Mouse (Mus musculus) liver, adult (tissue): ENCODE results near the gene Tnfrsf4.

ENCODE experiments used
- GATA4 ChIP-seq: IDR thresholded peaks from 2 replicates; pipeline ENCODE4 v1.6.1; 2014; ENCODE audit warnings: mild to moderate bottlenecking, low read length; ENCODE audit not compliant: insufficient replicate concordance

The Tnfrsf4 gene

GRCm38 (mm10) chr4:156014436-156014835 is 793 bp downstream of the Tnfrsf4 start:
- no peak for TF ChIP-seq GATA4

- TF ChIP-seq GATA4: no peak
Measured at GRCm38 (mm10) chr4:156019771-156020170, 6.1 kb downstream of the Tnfrsf4 start.

DNA sequence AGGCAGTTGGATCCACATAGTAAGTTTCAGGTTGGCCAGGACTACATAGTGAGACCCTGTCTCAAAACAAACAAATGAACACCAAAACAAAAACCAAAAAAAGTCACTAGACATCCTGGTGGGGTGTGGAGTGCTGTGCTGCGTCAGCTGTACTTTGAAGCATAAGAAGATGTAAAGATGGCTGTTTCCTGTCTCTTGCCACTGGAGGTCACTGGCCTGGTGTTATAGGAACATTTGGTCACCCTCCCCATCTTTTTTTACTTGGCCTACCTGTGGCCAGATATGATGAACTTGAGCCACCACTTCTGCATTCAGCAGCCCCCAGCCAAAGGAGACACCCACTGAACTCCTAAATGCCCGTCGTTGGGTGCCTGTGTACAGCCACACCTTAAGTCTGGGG is 7.7 kb downstream of the Tnfrsf4 start:
- TF ChIP-seq GATA4: no peak

GRCm38 (mm10) chr4:156021942-156022419 is 8.3 kb downstream of the Tnfrsf4 start:
- TF ChIP-seq GATA4: no peak

- no peak for TF ChIP-seq GATA4
Measured at GRCm38 (mm10) chr4:156023520-156023919, 9.9 kb downstream of the Tnfrsf4 start.

DNA sequence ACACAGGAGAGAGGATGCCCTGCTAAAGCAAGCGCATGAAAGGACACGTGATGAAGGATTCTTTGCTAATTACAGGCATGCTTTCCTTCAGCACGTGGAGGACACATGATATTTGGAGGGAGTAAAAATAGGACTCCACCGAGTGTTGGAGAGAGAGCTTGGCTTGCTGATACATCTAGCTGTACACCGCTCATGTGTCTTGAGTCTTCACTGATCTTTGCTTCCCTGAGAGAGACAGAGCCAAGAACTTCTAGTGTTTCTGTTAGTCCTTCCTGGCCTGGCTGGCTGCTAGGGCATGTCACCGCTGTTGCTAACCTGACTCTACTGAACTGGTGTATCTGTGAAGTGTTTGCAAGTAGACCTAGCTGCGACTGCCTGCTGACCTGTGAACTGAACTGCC is 10.5 kb downstream of the Tnfrsf4 start:
- no peak for TF ChIP-seq GATA4

GRCm38 (mm10) chr4:156026013-156026412 is 12.4 kb downstream of the Tnfrsf4 start, which contains the start of gene Tnfrsf18:
Gene Tnfrsf18, plus strand, starts transcription at chr4:156026164.
- no peak for TF ChIP-seq GATA4

DNA sequence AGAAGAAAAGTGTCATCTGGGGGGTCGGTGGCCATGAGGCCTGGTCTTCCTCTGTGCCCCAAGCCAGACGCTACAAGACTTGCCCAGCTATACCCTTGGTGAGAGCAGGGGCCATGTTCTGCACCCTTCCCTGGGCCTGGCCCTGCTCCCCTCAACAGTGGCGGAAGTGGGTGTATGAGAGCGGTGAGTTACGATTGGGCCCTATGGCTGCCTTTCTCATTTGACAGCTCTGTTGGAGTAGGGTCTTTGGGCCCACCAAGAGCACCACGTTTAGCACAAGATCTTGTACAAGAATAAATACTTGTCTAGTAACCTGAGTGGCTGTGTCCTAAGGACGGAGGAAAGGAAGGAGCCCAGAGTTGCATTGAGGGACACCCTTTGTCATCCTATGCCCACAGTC is 14.9 kb downstream of the Tnfrsf4 start:
- TF ChIP-seq GATA4: no peak

DNA sequence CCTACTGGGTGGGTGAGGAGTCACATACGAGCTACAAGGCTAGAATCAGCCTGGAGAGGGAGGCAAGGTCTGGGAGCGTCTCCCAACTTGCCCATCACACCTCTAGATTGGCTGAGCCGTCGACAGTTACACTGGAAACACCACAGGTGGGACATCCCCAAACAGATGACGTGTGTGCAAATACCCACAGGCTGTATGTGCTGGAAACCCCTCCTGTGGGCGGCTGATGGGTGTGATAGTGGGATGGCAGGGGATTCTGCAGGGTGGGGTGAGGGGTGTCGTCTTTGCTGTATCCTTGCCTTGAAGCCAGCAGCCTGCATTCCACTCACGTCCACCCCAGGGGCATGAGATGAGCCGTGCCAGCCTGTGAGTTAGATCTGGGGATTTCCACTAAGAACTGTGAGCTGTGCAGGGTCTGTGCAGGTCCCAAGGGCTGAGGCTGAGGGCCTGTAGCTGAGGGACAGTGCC is 17.0 kb downstream of the Tnfrsf4 start:
- no peak for TF ChIP-seq GATA4

DNA sequence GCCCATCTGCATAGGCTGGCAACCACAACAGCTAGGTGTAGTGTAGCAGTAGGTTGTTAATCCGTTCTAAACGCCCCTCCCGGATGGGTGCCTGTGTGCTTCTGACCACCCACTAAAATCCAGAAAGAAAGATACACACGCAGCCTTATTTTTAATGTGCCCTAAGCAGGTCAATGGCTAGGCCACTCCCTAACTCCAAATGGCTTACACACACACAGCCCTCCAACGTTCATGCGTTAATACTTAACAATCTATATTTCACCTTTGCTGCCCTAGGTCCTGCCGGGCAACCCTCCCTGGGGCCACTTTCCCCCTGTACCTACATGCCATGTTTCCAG is 17.6 kb downstream of the Tnfrsf4 start:
- no peak for TF ChIP-seq GATA4

GRCm38 (mm10) chr4:156031593-156032391 is 18.1 kb downstream of the Tnfrsf4 start:
- TF ChIP-seq GATA4: peak; percentile 36; the same call in 1 of the 2 replicates

GRCm38 (mm10) chr4:156032856-156033255 is 19.2 kb downstream of the Tnfrsf4 start:
- TF ChIP-seq GATA4: no peak

- TF ChIP-seq GATA4: no peak
Measured at GRCm38 (mm10) chr4:156033476-156034119, 20.0 kb downstream of the Tnfrsf4 start.

DNA sequence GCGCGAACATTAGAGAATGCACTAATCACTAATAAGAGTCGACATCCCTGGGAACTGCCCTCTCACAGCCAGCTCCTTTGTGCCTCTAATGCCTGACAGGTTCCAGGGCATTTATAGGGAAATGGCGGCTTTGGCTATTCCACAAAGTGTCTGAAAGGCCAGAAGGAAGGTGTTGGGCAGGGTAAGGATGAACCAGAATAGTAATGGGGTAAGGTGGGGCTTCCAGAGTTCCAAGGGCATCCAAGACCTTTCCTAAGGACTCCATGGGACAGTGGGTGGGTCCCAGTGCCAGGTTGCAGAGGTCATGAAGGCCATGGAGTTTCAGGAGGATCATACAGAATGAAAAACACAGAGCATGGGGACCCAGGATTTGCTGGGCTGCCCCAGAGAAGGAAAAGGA is 20.7 kb downstream of the Tnfrsf4 start:
- no peak for TF ChIP-seq GATA4

GRCm38 (mm10) chr4:156034901-156035300 is 21.3 kb downstream of the Tnfrsf4 start:
- TF ChIP-seq GATA4: no peak

DNA sequence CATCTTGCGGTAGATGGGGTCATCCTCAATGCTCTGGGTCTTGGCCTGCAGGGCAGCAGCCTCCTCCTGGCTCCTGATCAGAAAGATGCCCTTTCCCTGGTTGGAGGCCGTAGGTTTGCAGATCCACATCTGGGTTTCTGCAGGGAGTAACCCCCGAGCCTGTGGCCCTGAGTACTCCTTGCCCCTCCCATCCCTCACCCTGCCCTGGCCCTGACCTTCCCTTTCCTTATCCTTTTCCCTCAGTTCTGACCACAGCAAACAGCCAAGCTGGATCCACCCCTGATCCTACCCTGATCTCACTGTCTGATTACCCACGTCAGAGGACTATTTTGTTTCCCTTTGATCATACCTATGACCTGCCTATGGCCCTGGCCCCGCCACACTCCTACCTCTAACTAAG is 31.1 kb downstream of the Tnfrsf4 start:
- TF ChIP-seq GATA4: no peak
